Mouse (Mus musculus): ENCODE measurements around the gene Psg18. TPM values are rescaled to one million over a fixed set of nuclear protein-coding genes. Genes with fewer than 3 reads are reported as not detected.
"Not testable (repeated sequence)": the region's sequence is repeated elsewhere in the genome, so short reads cannot be mapped to it uniquely, and the experiment has no call there.

Gene Psg18
- not detected for total RNA-seq (2021)
- long read RNA-seq, experiment 1: 0 reads
- long read RNA-seq, experiment 2: 0 reads

DNA sequence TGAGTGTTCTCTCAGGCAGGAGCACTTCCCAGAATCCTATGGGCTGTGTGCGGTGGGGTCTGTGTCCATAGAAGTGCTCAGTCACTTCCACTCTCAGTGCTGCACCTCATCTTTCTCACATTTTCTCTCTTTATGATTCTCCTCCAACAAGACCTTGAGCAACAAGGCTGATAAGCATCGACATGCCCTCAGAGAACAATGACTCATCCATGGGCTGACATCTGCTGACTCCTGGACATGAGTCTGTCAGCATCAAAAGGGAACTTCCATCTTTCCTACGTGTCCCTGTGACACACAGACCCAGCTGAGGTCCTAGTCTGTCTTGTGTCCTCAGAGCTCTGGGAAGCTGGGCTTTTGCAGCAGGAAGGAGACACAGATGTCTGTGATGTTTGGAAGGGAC lies at the start of gene Psg18:
Gene Psg18, minus strand, starts transcription at position 101 of the 400 bp plus-strand sequence.
- DNase-seq (ENCODE audit: low spot score in 2 of 2): not testable (repeated sequence)

DNA sequence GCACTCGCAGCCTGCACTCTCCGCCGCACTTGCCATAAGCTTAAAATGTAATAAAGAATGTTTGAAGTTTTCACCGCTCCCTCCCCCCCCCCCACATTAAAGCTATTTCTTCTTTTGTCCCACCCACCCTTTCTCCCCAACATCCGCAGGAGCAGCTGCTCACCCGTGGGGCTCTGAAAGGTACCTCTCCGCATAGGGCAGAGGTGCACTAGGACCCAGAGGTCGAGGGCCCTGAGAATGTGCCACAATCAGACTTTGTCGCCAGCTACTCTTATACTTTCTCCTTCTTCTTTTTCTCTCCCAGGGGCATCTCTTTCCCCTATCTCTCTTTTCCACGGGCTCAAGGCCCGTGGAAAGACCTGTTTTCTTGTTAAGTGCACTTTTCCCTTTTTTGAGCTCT lies 48.6 kb upstream of the Psg18 start:
- no peak for DNase-seq (ENCODE audit: low spot score in 2 of 2)

DNA sequence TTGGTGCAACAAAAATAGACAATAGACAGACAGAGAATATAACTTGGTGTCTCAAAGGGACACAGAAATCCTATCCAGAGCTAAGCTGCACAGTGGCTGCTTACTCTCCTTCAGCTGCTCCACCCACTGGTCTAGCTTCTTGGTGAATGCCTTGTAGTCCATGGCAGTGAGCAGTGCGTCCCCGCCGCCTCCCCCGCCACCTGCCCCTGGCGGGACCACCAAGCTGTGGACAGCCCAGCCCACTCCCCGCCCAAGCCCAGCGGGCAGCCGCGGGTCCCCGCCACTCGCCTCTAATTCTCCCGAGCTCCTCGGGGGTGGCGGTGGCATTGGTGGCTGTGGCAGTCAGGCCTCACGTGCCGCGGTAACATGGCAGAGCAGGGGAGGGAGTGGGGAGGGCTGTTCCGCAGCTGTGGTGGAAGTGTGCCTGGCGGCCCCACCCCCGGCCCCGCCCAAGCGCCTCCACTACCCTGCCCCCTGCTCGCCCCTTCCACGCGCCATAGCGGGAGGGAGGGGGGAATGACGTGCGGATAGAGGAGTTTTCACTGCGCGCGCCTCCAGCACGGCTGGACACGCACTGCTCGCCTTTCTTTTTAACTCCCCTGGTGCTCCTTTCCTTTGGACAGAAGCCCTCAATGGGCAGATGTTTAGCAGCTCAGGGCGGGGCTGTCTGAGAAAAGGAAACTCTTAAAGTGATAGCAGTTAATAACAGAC lies 47.9 kb upstream of the Psg18 start:
- DNase-seq (ENCODE audit: low spot score in 2 of 2): no peak

DNA sequence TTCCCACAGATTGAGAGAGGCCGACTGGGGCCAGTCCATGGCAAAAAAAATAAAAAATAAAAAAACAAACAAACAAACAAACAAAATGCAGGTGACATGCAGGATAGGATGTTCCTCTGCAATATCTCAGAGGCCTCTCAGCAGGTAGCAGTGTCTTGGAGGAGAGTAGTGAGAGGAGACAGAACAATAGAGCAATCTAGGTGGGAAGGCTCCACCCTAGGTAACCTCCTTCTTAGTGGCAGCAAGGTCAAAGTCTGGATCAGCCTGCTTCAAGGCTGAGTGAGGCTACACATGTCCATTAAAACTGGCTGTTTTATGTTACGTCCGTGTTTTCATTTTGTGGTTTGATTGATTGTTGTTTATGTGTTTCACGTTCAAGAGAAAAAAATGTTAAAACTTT lies 36.7 kb upstream of the Psg18 start:
- DNase-seq (ENCODE audit: low spot score in 2 of 2): not testable (repeated sequence)

DNA sequence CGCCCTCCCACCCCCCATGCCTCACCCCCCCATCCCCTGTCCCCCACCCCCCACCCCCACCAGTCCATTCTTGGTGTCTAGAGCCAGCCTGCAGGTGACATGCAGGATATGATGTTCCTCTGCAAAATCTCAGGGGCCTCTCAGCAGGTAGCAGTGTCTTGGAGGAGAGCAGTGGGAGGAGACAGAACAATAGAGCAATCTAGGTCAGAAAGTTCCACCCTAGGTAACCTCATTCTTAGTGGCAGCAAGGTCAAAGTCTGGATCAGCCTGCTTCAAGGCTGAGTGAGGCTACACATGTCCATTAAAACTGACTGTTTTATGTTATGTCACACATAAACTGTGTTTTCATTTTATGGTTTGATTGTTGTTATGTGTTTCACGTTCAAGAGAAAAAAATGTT lies 23.5 kb upstream of the Psg18 start:
- DNase-seq (ENCODE audit: low spot score in 2 of 2): no peak

DNA sequence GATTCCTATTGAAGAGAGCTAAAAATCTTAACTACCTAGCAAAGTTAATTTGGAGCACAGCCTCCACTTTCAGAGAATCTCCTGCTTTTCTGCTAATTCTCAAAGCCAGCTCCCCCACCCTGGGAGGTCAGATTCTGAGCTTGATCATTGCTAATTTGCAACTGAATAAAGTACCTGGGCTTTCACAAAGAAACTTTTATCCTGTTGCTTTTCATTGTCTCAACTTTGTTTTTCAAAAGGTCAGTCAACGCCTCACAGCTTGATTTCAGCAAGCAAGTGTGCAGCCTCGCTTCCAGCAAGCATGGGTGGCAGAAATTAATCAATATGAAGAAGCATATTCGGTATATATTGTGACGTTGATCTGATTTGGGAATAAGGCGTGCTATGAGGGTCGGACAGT lies 19.4 kb downstream of the Psg18 start:
- not testable (repeated sequence) for DNase-seq (ENCODE audit: low spot score in 2 of 2)

Other genes with a start within 250 kb of the Psg18 start
- gene Igfl3, start 178.5 kb downstream of the Psg18 start, total RNA-seq (2021): not detected
- not detected for gene Mill1, start 109.7 kb downstream of the Psg18 start, total RNA-seq (2021)
- not detected for gene Psg28, start 77.0 kb upstream of the Psg18 start, total RNA-seq (2021)
- gene Psg26, start 129.2 kb upstream of the Psg18 start, total RNA-seq (2021): not detected
- gene Psg25, start 177.3 kb upstream of the Psg18 start, total RNA-seq (2021): not detected
- gene Psg27, start 212.3 kb upstream of the Psg18 start, total RNA-seq (2021): not detected